Mouse (Mus musculus): ENCODE measurements around the gene Hps3.
"Not testable (repeated sequence)": the region's sequence is repeated elsewhere in the genome, so short reads cannot be mapped to it uniquely, and the experiment has no call there.

The Hps3 gene

GRCm38 (mm10) chr3:20034719-20035404, at the start of gene Hps3:
Gene Hps3, minus strand, starts transcription at chr3:20035315.
- peak; percentile 82 for DNase-seq (ENCODE audit: extremely low read depth, low read depth)

- DNase-seq (ENCODE audit: extremely low read depth, low read depth): no peak
Measured at GRCm38 (mm10) chr3:20082161-20082560, 47.0 kb upstream of the Hps3 start.

- DNase-seq (ENCODE audit: extremely low read depth, low read depth): no peak
Measured at GRCm38 (mm10) chr3:20076145-20077053, 41.3 kb upstream of the Hps3 start.

GRCm38 (mm10) chr3:20058197-20058541, 23.1 kb upstream of the Hps3 start:
- DNase-seq (ENCODE audit: extremely low read depth, low read depth): no peak

GRCm38 (mm10) chr3:20057306-20058196, 22.4 kb upstream of the Hps3 start, which contains the start of gene Hltf:
Gene Hltf, plus strand, starts transcription at chr3:20057811.
- DNase-seq (ENCODE audit: extremely low read depth, low read depth): peak; percentile 92

GRCm38 (mm10) chr3:20044736-20045135, 9.6 kb upstream of the Hps3 start:
- DNase-seq (ENCODE audit: extremely low read depth, low read depth): not testable (repeated sequence)

- not testable (repeated sequence) for DNase-seq (ENCODE audit: extremely low read depth, low read depth)
Measured at GRCm38 (mm10) chr3:20041461-20041860, 6.3 kb upstream of the Hps3 start.

GRCm38 (mm10) chr3:20036069-20036468, 954 bp upstream of the Hps3 start:
- no peak for DNase-seq (ENCODE audit: extremely low read depth, low read depth)

- no peak for DNase-seq (ENCODE audit: extremely low read depth, low read depth)
Measured at GRCm38 (mm10) chr3:20033761-20034718, 1.1 kb downstream of the Hps3 start.

GRCm38 (mm10) chr3:20030807-20031206, 4.3 kb downstream of the Hps3 start:
- no peak for DNase-seq (ENCODE audit: extremely low read depth, low read depth)

- no peak for DNase-seq (ENCODE audit: extremely low read depth, low read depth)
Measured at GRCm38 (mm10) chr3:20028640-20029039, 6.5 kb downstream of the Hps3 start.

GRCm38 (mm10) chr3:20027788-20028187, 7.3 kb downstream of the Hps3 start:
- no peak for DNase-seq (ENCODE audit: extremely low read depth, low read depth)

GRCm38 (mm10) chr3:20026996-20027689, 8.0 kb downstream of the Hps3 start:
- DNase-seq (ENCODE audit: extremely low read depth, low read depth): peak; percentile 67

GRCm38 (mm10) chr3:20026481-20026880, 8.6 kb downstream of the Hps3 start:
- DNase-seq (ENCODE audit: extremely low read depth, low read depth): no peak

GRCm38 (mm10) chr3:20023832-20024231, 11.3 kb downstream of the Hps3 start:
- no peak for DNase-seq (ENCODE audit: extremely low read depth, low read depth)

- DNase-seq (ENCODE audit: extremely low read depth, low read depth): no peak
Measured at GRCm38 (mm10) chr3:20018076-20018475, 17.0 kb downstream of the Hps3 start.

GRCm38 (mm10) chr3:20014454-20014853, 20.7 kb downstream of the Hps3 start:
- DNase-seq (ENCODE audit: extremely low read depth, low read depth): no peak

GRCm38 (mm10) chr3:20010905-20011304, 24.2 kb downstream of the Hps3 start:
- not testable (repeated sequence) for DNase-seq (ENCODE audit: extremely low read depth, low read depth)

- no peak for DNase-seq (ENCODE audit: extremely low read depth, low read depth)
Measured at GRCm38 (mm10) chr3:20010464-20010863, 24.7 kb downstream of the Hps3 start.

- DNase-seq (ENCODE audit: extremely low read depth, low read depth): no peak
Measured at GRCm38 (mm10) chr3:20007759-20008158, 27.4 kb downstream of the Hps3 start.
